Mouse (Mus musculus) B cell, adult 62 days (primary cell): ENCODE results near the gene Igsf23. TPM values are rescaled to one million over a fixed set of nuclear protein-coding genes. Genes with fewer than 3 reads are reported as not detected.

Experiments
- total RNA-seq: library from RNA; stranded (reverse); gene quantifications from 4 replicates; pipeline ENCODE4 v1.2.4, GENCODE M21; 2023

Gene Igsf23
- not detected in 4 replicates for total RNA-seq

DNA sequence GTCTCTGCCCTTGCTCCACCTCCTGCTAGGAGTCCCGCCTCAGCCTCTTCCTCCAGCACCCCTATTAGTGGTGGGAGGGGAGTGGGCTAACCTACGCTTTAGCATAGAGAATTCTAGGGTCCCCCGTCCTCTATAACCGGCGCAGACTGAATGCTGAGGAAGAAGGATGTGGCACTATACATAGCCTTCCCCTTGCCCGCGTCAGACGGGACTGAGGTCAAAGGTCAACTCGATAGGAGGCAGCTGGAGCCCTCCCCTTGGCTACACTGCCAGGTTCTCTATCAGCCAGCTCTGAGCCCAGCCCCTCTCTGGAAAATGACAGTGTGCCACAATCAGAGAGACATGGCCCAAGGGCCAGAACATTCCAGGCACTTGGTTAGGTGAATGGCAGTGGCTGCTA, at the start of gene Igsf23:
Igsf23 (minus strand) TSS at position 168 of the 400 bp plus-strand sequence.

DNA sequence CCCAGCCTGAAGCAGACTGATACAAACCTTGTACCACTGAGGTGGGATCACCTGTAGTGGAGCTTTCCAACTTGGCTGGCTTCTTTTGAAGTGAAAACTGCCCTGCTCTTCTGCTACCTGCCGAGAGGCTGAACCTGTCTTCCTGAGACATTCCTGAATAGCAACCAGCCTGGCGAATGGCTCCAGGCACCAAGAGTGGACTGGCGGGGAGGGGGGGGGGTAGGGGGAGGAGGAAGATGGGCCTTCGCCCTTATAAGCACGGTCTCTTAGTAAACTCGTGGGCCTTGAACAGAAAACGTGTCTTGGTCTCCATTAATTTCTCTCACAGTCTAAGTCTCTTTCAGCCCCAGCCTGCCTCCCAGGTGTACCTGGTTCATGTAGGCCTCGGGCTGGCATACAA, 40.6 kb upstream of the Igsf23 start, which contains the start of gene Nlrp9b:
Nlrp9b (plus strand) TSS at position 301 of the 400 bp plus-strand sequence.

DNA sequence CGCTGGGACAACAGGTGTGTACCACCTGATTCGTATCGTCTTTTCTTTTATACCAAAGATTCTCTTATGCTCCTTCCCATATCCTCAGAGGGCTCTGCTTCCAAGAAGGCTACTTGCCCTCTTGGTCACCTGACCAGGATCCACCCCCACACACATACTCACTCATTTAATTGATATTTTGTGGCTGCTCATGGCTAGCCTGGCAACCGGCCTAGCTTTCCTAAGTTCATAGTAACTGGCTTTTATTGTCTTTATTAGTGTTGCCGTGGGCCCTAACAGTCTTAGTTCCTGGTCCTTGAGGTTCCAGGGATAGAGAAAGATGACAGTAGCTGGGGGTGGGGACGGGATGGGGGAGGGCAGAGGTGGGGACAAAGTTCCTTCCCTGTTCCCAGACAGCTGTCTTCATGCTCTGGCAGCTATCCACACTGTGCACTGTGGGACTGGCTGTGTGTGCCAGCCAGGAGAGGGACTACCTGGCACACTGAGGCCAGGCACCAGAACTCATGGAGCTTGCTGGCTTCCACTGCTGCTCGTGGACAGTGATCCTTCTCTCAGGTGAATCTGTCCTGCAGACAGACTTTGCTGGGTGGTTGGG, 14.5 kb upstream of the Igsf23 start, which contains the start of gene Ceacam20:
Ceacam20 (plus strand) TSS at position 428 of the 595 bp plus-strand sequence.

DNA sequence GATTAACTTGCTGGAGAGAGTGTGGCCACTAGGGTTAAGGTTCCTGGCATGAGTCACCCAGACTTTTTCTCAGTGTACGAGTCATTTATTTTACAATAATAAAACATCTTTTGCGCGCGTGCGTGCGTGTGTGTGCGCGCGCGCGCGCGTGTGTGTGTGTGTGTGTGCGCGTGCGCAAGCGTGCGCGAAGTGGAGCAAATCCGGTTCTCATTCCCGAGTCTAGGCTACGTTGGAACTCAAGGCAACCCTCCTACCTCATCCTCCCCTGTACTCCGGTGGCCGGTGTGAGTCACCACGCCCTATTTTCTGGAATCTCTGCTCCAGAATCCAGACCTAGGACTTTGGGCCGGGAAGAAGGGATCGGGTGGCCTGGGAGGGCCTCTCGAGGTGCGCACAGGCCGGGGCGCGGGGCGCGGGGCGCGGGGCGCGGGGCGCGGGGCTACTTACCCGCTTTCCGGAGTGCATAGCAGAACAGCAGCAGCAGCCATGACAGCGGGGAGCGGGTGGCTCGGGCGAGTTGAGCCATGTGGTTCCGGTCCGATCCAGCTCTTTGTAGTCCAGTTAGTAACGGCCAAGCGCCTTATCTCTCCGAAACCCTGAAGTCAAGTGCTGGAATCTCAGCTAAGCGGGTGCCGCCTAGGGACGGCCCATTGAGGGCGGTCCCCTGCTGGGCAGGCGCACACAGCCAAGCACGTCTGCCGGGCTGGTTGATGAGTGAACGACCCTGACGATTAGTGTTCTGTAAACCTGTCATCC, 29.9 kb downstream of the Igsf23 start, which contains the start of gene Pvr:
Pvr (minus strand) TSS at position 655 of the 756 bp plus-strand sequence.

DNA sequence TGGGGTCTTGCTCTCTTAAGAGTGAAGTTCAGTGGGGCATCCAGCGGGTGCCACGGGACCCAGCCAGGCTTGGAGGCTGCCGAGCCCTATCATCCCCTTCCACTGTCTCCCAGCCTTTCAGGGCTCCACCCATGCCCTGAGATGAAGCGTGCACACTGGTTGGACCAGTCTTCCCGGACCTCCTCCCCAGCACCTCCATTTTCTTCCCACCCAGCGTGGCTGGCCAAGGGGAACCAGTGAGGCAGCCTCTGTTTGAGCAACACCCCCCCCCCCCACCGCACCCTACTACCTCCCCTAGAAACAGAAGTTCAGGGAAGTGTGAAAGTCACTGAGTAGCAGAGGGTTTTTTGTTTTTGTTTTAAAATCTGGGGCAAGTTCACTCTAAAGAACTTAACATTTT, 62.7 kb downstream of the Igsf23 start, which contains the start of gene Ceacam19:
Ceacam19 (minus strand) TSS at position 117 of the 400 bp plus-strand sequence.

Other genes starting within 250 kb of the Igsf23 start
- 52.4 to 61.9 TPM (median 55.5 TPM) in 4 replicates for gene Tomm40, start 235.3 kb downstream of the Igsf23 start, total RNA-seq
- gene Nectin2, start 200.3 kb downstream of the Igsf23 start, total RNA-seq = not detected in 4 replicates
- not detected in 4 replicates for gene Bcam, start 179.7 kb downstream of the Igsf23 start, total RNA-seq
- gene Cblc, start 153.9 kb downstream of the Igsf23 start, total RNA-seq = 1.2 to 3.7 TPM (median 2.1 TPM) in 3 of 4 replicates, not detected in the other
- gene Bcl3, start 128.0 kb downstream of the Igsf23 start, total RNA-seq = 57.3 to 76.7 TPM (median 71.4 TPM) in 4 replicates
- not detected in 4 replicates for gene Gm19345, start 98.8 kb downstream of the Igsf23 start, total RNA-seq
- gene Ceacam16, start 89.5 kb downstream of the Igsf23 start, total RNA-seq = 13.2 to 20.2 TPM (median 15.3 TPM) in 4 replicates
- not detected in 4 replicates for gene Ceacam19, start 62.8 kb downstream of the Igsf23 start, total RNA-seq
- gene Pvr, start 29.6 kb downstream of the Igsf23 start, total RNA-seq = 18.8 to 24.1 TPM (median 21.6 TPM) in 4 replicates
- gene Ceacam20, start 14.7 kb upstream of the Igsf23 start, total RNA-seq = not detected in 4 replicates
- not detected in 4 replicates for gene Nlrp9b, start 40.7 kb upstream of the Igsf23 start, total RNA-seq
- gene Vmn1r91, start 148.9 kb upstream of the Igsf23 start, total RNA-seq = not detected in 4 replicates
- gene Gm16442, start 171.8 kb upstream of the Igsf23 start, total RNA-seq = not detected in 4 replicates
- not detected in 4 replicates for gene Vmn1r93, start 188.3 kb upstream of the Igsf23 start, total RNA-seq
- not detected in 4 replicates for gene Vmn1r94, start 217.6 kb upstream of the Igsf23 start, total RNA-seq
- gene Vmn1r95, start 243.0 kb upstream of the Igsf23 start, total RNA-seq = not detected in 4 replicates